Mouse (Mus musculus) left cerebral cortex, adult 6 months (tissue): ENCODE measurements around the gene Kmt2b. TPM values are rescaled to one million over a fixed set of nuclear protein-coding genes. Genes with fewer than 3 reads are reported as not detected.

Source experiments
- long read RNA-seq, 2 experiments: library from polyadenylated mRNA; unstranded; transcript quantifications; one replicate each; pipeline ENCODE4 v2.0.0; 2019 to 2020
- polyA plus RNA-seq: library from polyadenylated mRNA; unstranded; fragments of <200 nt; fragmentation: Nextera tagmentation; gene quantifications from 2 replicates; pipeline ENCODE4 v1.2.3, GENCODE M21; 2021

Gene Kmt2b
- 2.0 and 3.6 TPM in 2 replicates for polyA plus RNA-seq
- long read RNA-seq, experiment 1, partial matches to known transcripts, result 11 of 12 reads
- long read RNA-seq, experiment 1, other reads (novel, unspliced or antisense), result 1 of 12 reads
- long read RNA-seq, experiment 2, partial matches to known transcripts, result 2 of 2 reads
- long read RNA-seq, experiment 2, other reads (novel, unspliced or antisense), result 0 of 2 reads

DNA sequence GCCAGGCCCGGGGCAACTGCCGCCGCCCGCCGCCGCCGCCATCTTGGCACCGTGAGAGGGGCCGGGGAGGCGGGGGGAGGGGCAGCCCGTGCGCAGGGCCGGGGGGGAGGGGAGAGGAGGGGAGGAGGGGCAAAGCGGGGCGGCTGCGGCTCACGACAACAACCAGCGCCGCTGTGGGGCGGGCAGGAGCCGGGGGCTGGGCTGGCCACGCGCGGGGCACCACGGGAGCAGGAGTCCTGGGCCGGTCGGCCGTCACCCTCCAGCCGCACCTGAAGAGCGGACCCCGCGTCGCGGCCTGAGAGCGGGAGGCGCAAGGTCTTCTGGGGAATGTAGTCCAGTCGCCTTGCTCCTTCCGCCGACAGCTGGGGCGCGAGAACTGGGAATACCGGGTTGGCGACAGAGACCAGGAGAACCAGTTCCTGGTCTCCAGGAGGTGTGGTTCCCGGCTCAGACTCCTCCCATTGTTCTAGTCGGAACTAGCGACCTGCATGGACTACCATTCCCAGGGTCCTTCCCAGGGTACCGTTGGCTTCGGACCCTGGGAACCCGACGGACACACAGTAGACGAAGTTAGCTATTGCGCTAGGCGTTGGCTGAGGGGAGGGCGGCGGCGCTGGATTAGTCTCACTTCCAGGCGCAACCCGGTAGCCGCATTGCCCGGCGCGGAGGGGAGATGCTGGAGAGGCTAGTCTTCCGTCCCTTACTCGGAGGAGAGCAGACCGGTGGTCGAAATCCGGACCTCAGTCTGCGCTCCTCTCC is at the start of gene Kmt2b:
TSS of gene Kmt2b (minus strand) at position 51 of the 759 bp plus-strand sequence.

DNA sequence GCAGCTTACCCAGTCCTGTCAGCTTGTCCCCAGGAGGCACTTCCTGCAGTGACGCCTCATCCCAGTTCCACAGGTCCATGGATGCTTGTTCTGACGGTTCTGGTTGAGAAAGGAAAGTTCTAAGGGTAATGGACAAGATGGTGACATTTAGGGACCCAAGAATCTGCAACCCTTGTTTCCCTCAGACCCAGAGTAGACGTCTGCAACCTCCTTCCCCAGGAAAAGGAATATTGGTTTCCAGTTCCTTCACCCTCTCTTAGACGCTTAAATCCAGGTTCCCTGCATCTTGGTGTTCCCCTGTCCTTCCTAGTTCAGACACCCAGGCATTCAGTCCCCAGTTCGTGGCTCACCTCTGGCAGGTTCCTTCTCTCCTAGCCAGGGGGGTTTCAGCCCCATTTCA is 47.2 kb upstream of the Kmt2b start, which contains the start of gene Etv2:
TSS of gene Etv2 (minus strand) at position 101 of the 400 bp plus-strand sequence.

DNA sequence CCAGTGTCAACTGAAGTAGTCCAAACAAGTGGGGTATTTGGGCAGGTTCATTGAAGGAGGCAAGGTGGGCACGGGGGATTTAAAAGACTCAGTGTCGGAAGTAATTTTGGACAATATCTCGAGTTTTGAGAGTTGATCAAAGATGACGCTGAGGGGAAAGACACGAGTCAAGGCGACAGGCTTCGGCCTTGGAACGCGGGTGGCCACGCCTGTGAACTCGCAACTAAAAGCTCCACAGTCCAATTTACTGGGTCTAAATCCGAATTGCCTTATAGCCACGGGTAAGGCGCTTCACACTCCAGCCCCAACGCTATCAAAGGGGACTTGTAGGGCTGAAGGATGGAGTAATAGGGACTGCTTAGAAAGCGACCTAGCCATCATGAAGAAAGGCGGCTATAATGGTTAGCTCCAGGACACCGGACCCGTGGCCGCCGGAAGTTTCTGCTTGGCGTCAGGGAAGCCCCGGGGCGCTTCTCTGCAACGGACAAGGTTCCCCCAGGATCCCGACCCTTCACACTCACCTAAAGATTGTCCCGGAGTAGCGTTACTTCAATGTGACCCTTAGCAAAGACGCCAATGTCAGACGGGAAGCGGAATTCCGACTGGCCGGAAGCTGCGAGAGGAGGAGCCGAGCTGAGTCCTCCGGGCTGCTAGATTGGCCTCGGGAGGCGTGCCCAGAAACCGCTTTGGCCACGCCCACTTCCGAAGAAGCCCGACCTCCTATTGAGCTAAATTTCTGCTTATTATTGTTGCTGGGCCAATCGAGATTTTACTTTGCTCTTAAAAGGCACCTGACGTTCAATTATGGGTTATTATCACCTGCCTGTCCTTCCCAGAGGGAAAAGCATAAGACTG is 37.2 kb upstream of the Kmt2b start, which contains the start of gene Cox6b1:
TSS of gene Cox6b1 (minus strand) at position 622 of the 855 bp plus-strand sequence.

DNA sequence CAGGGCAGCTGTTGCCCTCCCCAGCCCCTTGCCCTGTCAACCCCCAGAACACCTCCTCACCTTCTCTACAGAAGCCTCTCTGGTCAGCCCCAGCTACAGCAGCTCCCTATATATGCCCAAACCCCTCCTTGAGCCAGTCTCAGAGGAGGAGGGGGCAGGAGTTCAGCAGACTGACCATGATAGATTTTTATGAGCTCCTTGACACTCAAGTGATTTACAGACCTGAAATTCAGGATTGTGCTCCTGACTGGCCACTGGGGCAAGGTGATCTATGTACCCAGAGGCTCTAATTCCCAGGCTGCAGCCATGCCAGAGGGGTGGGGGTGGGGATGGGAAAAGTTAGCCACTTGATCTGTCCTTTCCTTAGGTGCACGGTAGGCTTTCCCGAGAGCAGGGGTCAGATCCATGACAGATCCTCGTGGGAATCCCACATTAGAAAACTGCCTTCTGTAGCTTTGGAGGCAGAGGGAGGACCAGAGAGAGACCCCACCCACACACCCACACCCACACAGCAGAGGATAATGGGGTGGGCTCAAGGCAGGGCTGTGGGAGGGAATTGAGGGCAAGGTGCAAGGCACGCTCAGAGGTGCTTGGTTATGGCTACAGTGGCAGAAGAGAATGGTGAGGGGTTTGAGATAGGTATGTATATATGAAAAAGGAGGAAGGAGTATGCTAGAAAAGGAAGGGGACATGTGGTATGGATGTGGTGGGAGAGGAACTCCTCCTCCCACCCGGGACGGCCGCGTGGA is 24.3 kb upstream of the Kmt2b start, which contains the start of gene Upk1a:
TSS of gene Upk1a (minus strand) at position 194 of the 749 bp plus-strand sequence.

DNA sequence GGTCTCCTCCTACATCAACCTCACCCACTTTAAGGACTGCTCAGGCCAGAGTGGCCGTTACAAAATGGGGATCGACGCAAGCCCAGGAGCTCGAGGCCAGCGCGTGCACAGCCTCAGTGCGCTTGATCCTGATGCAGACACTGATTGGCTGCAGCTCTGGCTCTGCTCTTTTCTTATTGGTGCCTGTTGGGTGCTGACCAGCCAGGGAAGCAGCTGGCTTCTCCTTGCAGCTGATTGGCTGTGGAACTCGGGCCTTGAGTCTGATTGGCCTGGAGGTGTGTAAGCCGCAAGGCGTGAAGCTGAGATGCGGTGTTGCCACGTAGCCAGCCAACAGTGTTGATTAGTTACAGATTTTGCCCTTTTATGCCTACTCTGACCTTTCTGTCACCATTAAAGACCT is 10.3 kb upstream of the Kmt2b start, which contains the start of gene Zbtb32:
TSS of gene Zbtb32 (minus strand) at position 124 of the 400 bp plus-strand sequence.

DNA sequence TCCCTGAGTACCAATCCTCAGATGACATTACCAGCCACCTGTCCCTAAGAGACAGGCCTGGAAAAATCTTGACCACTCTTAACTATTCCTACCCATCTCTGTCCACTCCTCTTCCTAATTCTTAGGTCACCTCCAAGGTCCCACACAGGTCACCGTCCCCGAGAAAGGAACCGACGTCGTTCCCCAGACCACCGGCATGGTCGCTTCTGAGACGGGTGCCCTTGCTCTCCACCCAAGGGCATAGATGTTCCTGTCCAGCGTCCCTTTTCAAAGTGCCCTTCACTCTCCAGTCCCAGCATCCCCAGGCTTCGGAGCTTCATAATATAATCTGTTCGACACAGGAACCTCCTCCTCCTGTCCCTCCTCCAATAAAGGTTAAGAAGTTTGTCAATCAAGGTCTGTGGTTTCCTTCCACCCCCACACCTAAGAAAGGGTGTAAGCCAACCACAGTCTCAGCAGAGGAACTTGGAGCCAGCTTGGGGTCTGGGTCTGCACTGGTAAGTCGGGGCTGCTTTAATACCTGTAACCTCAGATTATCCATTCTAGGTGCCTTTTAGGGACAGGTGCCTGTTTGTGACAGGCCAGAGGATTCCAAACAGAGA is 23.5 kb downstream of the Kmt2b start, which contains the start of gene Igflr1:
TSS of gene Igflr1 (plus strand) at position 458 of the 602 bp plus-strand sequence.

DNA sequence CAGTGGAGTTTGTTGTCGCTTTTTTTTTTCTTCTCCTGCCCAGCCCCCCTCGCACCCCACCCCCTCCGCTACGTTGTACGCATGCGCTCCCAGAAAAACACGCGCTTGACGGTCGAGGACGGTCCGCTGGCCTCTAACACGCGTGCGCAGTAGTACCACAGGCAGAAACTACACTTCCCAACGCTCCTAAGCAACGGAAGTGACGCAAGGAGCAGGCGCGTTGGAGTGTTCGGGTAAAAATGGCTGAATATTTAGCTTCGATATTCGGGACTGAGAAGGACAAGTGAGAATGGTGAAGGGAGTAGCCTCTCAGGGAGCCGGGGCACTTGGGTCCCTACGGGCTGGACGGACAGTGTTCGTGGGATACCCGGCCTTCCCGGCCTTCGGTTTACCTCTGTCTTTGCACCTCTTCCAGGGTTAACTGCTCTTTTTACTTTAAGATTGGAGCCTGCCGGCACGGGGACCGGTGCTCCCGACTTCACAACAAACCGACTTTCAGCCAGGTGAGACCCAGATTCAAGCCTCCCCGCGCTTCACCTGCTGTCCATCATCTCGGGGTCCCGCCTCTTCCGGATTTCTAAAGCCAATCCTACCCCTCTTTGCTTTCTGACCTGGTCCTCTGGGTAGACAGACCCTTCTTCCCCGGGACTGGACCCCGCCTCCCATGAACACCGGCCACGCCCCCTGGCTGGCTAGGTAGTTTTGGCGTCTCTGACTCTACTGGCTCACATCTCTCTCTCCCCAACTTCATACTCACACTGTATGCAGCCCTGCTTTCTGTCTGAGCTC is 25.2 kb downstream of the Kmt2b start, which contains the start of the genes U2af1l4, Gm49396 and Psenen:
TSS of gene U2af1l4 (plus strand) at position 185 of the 789 bp plus-strand sequence.
TSS of gene Gm49396 (plus strand) at position 228 of the 789 bp plus-strand sequence.
TSS of gene Psenen (minus strand) at position 511 of the 789 bp plus-strand sequence.

DNA sequence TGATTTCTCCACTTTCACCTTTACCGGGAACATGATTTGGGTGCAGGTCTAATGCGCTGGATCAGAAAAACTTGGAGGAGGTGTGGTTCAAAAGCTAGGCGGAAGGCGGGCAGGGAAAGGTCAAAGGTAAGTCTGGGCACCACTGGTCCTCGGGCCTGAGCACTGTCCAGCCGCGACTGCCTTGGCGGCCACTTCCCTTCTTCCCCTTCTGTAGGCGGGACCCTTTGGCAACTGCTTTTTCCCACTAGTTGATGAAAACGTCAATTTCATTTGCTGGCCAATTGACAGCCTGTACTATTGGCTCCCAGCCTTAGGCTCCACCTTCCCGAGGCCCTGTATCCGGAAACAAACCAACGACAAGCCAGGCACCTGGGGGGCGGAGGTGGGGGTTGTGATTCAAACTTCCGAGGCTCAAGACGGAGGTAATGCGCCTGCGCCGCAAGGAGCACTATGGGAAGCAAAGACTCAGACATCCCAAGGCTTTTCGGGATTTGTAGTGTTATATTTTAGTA is 29.0 kb downstream of the Kmt2b start, which contains the start of gene Lin37:
TSS of gene Lin37 (minus strand) at position 396 of the 512 bp plus-strand sequence.

DNA sequence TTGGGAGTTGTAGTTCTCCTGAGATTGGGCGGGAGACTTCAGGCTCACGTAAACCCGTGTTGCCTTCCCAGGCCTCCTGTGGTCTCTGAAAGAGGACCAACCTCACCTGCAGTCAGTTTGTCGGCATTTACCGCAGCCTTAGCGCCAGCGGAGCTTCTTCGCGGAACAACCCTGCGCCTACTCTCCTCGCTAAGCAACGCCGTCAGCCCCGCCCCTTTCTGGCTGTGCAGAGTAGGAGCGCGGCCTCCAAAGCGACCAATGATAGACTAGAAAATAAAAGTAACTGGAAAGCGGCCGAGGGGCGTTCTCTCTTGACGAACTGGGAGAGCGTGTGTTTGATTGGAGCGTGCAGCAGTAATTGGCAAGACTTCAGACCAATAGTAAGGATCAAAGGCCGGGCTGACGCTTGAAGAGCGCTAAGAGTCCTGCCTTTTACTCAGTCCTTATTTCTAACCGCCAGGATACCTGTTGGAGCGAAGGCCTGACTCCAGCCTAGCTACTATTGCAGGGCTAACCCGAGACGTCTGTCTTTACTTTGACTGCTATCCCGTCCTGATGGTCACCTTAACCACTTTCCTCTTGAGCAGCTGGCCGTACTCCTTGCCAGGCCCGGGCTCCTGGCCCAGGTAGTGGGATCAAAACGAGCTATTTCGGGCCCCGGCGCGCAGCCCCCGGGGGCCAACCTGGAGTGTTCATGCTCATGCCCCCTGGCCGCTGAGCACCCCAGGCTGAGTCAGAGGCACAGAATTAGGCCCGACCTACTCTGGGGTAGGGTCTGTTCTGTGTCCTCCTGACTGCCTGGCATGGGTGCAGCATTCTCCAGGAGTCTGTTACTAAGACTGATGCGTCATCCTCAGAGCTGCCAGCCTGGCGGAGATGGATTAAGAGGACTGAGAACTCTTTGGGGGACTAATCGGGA is 36.2 kb downstream of the Kmt2b start, which contains the start of the genes Hspb6 and Proser3:
TSS of gene Hspb6 (plus strand) at position 77 of the 919 bp plus-strand sequence.
TSS of gene Proser3 (minus strand) at position 198 of the 919 bp plus-strand sequence.

DNA sequence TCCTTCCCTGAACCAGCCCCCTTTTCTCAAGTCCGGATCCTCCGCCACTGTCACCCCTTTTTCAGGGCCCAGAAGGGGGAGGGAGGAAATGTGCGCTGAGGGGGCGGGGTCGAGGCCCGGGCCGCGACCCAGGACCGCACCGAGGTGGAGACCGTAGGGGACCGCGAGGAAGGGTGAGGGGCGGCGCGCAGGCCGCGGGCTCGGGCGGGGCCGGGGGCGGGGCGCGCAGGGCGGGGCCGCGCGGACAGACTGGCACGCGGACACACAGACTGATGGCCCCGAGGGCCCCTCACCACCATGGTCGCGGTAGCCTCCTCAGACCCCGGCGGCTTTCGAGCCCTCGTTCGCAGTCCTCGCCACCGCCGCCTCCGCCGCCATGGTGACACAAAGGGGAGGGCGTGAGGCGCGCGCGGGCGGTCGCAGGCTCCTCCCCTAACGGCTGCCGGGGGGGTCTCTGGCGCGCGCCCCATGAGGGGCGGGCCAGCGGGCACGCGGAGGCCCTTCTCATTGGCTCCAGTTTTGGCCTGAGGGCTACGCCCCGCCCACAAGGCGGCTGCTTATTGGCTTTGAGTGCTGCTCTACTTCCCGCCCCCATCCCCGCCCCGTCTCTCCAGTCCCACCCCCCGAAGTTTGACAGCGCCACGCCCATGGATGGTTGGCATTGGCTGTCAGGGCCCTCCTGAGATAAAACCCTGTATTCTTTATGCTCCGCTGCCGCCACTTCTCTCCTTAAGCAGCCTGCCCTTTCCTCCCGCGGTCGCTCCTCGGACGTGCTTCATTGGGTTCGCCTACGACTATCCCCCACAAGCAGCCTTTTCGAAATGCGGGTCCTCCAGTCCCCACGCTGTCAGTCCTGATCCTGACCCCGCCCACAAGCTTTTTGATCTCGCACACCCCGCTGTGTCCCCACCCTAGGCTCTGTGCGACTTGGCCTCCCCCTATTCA is 53.6 kb downstream of the Kmt2b start, which contains the start of gene Arhgap33:
TSS of gene Arhgap33 (minus strand) at position 428 of the 945 bp plus-strand sequence.

Other genes with a start within 250 kb of the Kmt2b start
- 4.3 and 5.7 TPM in 2 replicates for gene Lrfn3, start 226.0 kb downstream of the Kmt2b start, polyA plus RNA-seq
- gene Tyrobp, start 175.0 kb downstream of the Kmt2b start, polyA plus RNA-seq, result 109 and 120 TPM in 2 replicates
- gene Hcst, start 168.9 kb downstream of the Kmt2b start, polyA plus RNA-seq, result 3.4 TPM in 2 replicates
- 0.63 and 0.77 TPM in 2 replicates for gene Nfkbid, start 167.0 kb downstream of the Kmt2b start, polyA plus RNA-seq
- 261 and 1,018 TPM in 2 replicates for gene Aplp1, start 143.2 kb downstream of the Kmt2b start, polyA plus RNA-seq
- 2.8 and 3.5 TPM in 2 replicates for gene Kirrel2, start 131.0 kb downstream of the Kmt2b start, polyA plus RNA-seq
- gene Nphs1, start 130.4 kb downstream of the Kmt2b start, polyA plus RNA-seq, result 0.39 and 0.83 TPM in 2 replicates
- gene Prodh2, start 95.1 kb downstream of the Kmt2b start, polyA plus RNA-seq, result not detected in 2 replicates
- gene Arhgap33, start 53.7 kb downstream of the Kmt2b start, polyA plus RNA-seq, result 42.0 and 69.4 TPM in 2 replicates
- 4.9 and 7.6 TPM in 2 replicates for gene Hspb6, start 36.5 kb downstream of the Kmt2b start, polyA plus RNA-seq
- 0.69 and 2.1 TPM in 2 replicates for gene Proser3, start 36.4 kb downstream of the Kmt2b start, polyA plus RNA-seq
- 54.8 and 66.6 TPM in 2 replicates for gene Lin37, start 28.9 kb downstream of the Kmt2b start, polyA plus RNA-seq
- 108 and 133 TPM in 2 replicates for gene U2af1l4, start 25.4 kb downstream of the Kmt2b start, polyA plus RNA-seq
- gene Gm49396, start 25.4 kb downstream of the Kmt2b start, polyA plus RNA-seq, result 0.67 and 0.75 TPM in 2 replicates
- 187 and 210 TPM in 2 replicates for gene Psenen, start 25.1 kb downstream of the Kmt2b start, polyA plus RNA-seq
- gene Igflr1, start 23.3 kb downstream of the Kmt2b start, polyA plus RNA-seq, result 0.55 and 1.2 TPM in 2 replicates
- gene Zbtb32, start 10.2 kb upstream of the Kmt2b start, polyA plus RNA-seq, result 0.36 TPM in 1 of 2 replicates, not detected in the other
- 0.13 and 0.23 TPM in 2 replicates for gene Upk1a, start 24.1 kb upstream of the Kmt2b start, polyA plus RNA-seq
- 2,467 and 2,532 TPM in 2 replicates for gene Cox6b1, start 37.4 kb upstream of the Kmt2b start, polyA plus RNA-seq
- gene Etv2, start 47.1 kb upstream of the Kmt2b start, polyA plus RNA-seq, result not detected in 2 replicates
- 112 and 122 TPM in 2 replicates for gene Rbm42, start 61.6 kb upstream of the Kmt2b start, polyA plus RNA-seq
- 3.6 and 4.0 TPM in 2 replicates for gene Haus5, start 76.3 kb upstream of the Kmt2b start, polyA plus RNA-seq
- gene Pmis2, start 82.9 kb upstream of the Kmt2b start, polyA plus RNA-seq, result not detected in 2 replicates
- gene 2200002J24Rik, start 110.2 kb upstream of the Kmt2b start, polyA plus RNA-seq, result not detected in 2 replicates
- gene Atp4a, start 123.5 kb upstream of the Kmt2b start, polyA plus RNA-seq, result 0.55 and 0.83 TPM in 2 replicates
- 172 and 228 TPM in 2 replicates for gene Tmem147, start 140.8 kb upstream of the Kmt2b start, polyA plus RNA-seq
- not detected in 2 replicates for gene Gapdhs, start 155.0 kb upstream of the Kmt2b start, polyA plus RNA-seq
- 7.3 and 9.5 TPM in 2 replicates for gene Sbsn, start 162.7 kb upstream of the Kmt2b start, polyA plus RNA-seq
- gene Dmkn, start 175.0 kb upstream of the Kmt2b start, polyA plus RNA-seq, result 11.7 and 12.6 TPM in 2 replicates
- not detected in 2 replicates for gene Krtdap, start 199.2 kb upstream of the Kmt2b start, polyA plus RNA-seq
- not detected in 2 replicates for gene Ffar2, start 235.0 kb upstream of the Kmt2b start, polyA plus RNA-seq